Mouse (Mus musculus) left cerebral cortex, postnatal 25 days (tissue): ENCODE data around the gene Rap1a. TPM values are rescaled to one million over a fixed set of nuclear protein-coding genes. Genes with fewer than 3 reads are reported as not detected.
"Not testable (repeated sequence)": the region's sequence is repeated elsewhere in the genome, so short reads cannot be mapped to it uniquely, and the experiment has no call there.

ENCODE experiments used
- DNase-seq, 2 experiments: peaks; one replicate each; pipeline ENCODE4 v3.0.0; 2022; ENCODE audit warnings: low spot score in 2 of 2, mixed read lengths in 1 of 2
- intact Hi-C: fragments of 180-260 bp; cut with DNase I; formaldehyde crosslinking; loops from one replicate; pipeline ENCODE4 v1.15.1; 2025
- total RNA-seq, 2 experiments: library from RNA; stranded (reverse); gene quantifications; 2 replicates each; pipeline ENCODE4 v1.2.3; 2021

The Rap1a gene
- total RNA-seq, 2 experiments from 2014 or later, result 71.5 to 76.4 TPM

GRCm38 (mm10) chr3:105703571-105703970, 97.6 kb downstream of the Rap1a start:
- intact Hi-C loops, result no loop called here
- DNase-seq, result no peak

DNA sequence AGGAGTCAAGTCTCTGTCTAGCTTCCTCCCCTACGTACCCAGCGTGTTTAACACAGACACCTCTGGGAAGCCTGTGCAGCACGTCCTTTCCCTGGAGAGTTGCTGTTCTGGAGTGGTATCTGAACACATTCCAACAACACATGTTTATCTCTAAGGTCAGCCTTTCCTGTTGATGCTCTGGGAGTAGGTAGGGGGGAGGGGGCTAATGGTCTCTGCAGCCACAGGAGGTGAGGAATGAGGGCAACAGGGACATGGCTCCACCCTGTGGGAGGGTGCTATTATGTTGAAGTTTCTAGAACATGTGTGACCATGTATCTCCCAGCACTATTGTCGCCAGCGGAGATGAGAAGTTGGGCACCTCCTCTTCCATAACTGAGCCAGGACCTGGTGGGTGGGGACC, 99.7 kb downstream of the Rap1a start:
- no peak for DNase-seq
- intact Hi-C loops, result no loop called here

GRCm38 (mm10) chr3:105700786-105701185, 100.3 kb downstream of the Rap1a start:
- DNase-seq, intact Hi-C loops: not testable (repeated sequence)

DNA sequence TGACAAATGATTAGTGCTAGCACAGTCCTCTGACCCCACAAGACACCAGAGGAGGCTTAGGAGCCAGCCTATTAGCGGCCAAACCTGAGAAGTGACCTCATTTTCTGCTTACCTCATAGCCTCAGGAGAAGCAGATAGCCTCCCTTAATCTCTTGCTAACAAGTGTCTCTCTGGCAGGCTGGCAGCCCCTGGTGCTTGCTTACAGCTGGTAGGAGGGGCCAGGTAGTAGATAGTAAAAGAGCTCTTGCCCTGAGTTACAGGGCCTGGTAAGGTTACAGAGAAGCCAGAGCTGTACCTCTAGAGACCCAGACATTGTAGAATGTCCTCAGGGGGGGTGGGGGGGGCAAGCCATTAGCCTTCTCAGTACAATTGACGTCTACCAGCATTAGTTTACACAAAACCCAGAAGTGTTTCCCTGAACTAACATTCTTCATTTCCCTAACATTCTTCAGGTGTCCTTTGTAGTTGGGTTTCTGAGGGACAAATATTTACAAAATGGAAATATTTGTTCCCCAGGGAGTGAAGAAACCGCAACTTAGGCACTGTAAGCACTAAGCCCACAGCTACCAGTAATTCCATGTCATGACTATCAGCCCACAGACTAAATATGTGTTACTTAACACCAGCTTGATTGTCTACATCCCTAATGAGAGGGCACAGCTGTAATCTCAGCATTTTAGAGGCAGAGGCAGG, 101.7 kb downstream of the Rap1a start:
- intact Hi-C loops, result no loop called here
- DNase-seq, result no peak

GRCm38 (mm10) chr3:105698311-105698710, 102.8 kb downstream of the Rap1a start:
- intact Hi-C loops, result no loop called here
- no peak for DNase-seq

- DNase-seq, result peak in 1 of 2 experiments; percentile 27
- intact Hi-C loops, result no loop called here
Measured at GRCm38 (mm10) chr3:105697148-105697441, 104.0 kb downstream of the Rap1a start.

DNA sequence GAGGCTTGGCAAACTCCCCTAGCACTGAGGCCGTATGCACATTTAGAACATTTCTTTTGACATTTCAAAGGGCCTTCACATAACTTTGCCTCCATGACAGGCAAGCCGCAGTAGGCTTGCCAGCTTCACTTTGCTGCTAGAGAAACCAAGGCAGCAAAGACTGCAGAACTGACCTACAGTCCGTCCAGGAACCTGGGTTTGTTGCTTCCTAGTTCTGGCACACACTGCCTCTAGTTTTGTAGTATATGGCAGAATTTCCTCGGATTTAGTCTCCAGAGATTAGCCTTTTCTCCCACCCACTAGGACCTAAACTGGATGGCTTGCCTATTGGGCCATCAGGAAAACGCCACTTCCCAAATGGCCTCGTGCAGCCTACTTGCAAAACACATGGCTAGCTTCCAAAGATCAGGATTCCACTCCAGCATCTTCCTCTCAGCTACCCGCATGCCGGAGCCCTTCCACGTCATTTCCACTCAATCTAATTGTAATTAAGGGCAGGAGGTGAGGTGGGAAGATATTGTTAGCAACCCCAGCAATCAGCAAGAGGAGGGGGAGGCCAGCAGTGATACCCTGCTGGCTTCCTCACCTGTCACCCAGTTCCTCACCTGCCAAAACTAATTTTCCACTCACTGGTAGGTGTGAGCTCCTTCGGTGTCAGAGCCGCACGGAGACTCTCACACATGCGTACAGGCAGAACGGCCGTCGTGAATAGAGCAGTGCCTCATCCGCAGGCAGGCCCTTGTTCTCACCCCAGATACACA, 104.6 kb downstream of the Rap1a start:
- intact Hi-C loops, result no loop called here
- peak in 1 of 2 experiments; percentile 19 for DNase-seq

GRCm38 (mm10) chr3:105695476-105696386, 105.4 kb downstream of the Rap1a start:
- peak in 1 of 2 experiments; percentile 70 for DNase-seq
- intact Hi-C loops, result no loop called here

- intact Hi-C loops, result loop anchor here (1.0 kb wide), 1 partner anchor 12 kb away; no protein-coding TSS in a partner anchor
- DNase-seq, result peak; percentile 81 to 98
Measured at GRCm38 (mm10) chr3:105693327-105694080, 107.6 kb downstream of the Rap1a start.

DNA sequence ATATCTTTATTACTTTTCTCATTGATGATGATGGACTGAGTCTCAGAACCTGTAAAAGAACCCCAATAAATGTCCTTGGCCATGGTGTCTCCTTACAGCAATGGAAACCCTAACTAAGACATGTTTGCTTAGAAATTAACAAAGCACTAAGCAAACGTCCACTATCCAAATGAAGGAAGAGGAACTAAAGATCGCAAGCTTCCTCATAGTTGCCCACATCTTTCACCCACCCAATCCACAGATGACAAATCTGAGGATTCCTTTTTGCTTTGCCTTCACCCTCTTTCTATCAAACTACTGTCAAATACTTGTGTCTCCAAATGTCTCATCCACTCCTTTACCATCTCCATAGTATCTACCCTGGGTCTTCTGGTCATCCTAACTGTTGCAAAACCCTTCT, 112.6 kb downstream of the Rap1a start:
- intact Hi-C loops, result loop anchor here (5.0 kb wide), 1 partner anchor 209 kb away; no protein-coding TSS in a partner anchor
- no peak for DNase-seq

- intact Hi-C loops, result loop anchor here (2.0 to 5.0 kb wide), 4 partner anchors 31 to 271 kb away; partner anchors contain the start of gene Wdr77
Measured at GRCm38 (mm10) chr3:105687324-105688060, 113.6 kb downstream of the Rap1a start, which contains the start of gene Ddx20. Ddx20 (minus strand) TSS chr3:105687574.

DNA sequence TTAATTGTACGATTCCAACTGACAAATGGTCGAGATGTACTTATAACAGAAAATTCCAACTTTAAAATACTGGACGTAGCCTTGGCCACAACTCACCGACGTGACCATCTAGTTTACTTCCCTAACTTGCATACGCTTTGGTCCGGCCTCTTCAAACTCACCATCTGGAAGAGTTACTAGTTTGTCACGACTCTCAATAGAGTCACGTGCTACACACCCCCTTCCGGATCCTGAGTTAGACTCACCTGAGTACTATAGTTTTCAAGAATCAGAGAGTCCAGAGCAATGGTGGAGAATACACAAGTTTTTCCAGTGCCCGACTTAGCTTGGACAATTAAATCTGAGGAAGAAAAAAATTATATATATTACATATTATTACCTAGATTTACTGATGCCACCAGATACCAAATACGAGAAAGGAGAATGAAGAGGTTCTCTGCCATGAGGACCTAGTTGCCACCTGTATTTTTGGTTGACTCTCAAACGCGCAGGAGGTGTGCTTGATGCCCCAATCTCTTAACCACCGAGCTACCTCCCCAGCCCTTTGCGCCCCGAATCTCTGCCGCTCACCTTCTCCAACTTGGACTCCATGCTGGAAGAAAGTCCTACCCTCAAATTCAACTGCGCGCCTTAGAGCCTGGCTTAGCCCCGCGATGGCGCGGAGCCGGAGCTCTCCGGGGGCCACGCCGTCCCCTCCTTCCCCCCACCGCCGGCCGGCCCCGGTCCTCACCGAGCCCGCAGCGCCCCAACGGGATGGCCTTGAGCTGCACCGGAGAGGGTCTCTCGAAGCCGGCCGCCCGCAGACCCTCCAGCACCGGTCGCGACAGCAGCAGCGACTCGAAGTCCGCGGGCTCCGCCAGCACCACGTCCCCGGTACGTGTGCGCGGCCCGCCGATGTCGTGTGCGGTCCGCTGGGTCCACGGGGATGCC, 114.5 kb downstream of the Rap1a start:
- intact Hi-C loops, result loop anchor here (2.0 to 5.0 kb wide), 4 partner anchors 32 to 272 kb away; partner anchors contain the start of gene Wdr77
- DNase-seq, result no peak

More at GRCm38 (mm10) chr3:105687324-105688060, 113.6 kb downstream of the Rap1a start, which contains the start of gene Ddx20:
- peak; percentile 94 to 98 for DNase-seq

DNA sequence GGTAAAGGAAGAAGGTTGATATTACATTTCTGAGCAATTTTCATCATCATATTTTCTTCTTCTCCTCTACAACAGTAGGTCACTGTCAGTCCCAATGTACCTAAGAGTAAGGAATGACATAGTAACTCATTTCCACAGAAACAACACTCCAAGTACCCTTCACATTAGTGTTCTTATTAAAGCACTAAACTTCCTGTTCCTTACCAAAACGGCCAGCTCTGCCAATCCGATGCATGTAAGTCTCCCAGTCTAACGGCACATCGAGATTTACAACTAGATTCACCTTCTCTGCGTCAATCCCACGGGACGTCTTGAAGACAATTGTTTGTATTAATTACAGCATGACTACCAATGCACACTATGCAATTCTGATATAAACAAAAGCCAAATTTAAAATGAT, 120.8 kb downstream of the Rap1a start:
- intact Hi-C loops, result no loop called here
- no peak for DNase-seq
